Mouse (Mus musculus): ENCODE measurements around the gene AC124502.3. TPM values are rescaled to one million over a fixed set of nuclear protein-coding genes. Genes with fewer than 3 reads are reported as not detected.

The AC124502.3 gene
- polyA plus RNA-seq, 1 experiment from 2014 or later, result 0.54 TPM

GRCm38 (mm10) chr19:5089324-5089723 lies 50.6 kb downstream of the AC124502.3 start:
- 71% methylated on average over 4 of the region's 4 CpGs for WGBS (ENCODE audit: insufficient replicate concordance)
- no peak overlapping the region for H3K27ac ChIP-seq (replicated peaks)
- peaks cover 36% of the 10 kb centered on the region for H3K27me3 ChIP-seq
- H3K9me3 ChIP-seq (replicated peaks), result no peaks in the 10 kb centered on the region
- ATAC-seq (ENCODE audit: insufficient read depth), result no peak
- peaks cover 46% of the 10 kb centered on the region for H3K4me1 ChIP-seq (replicated peaks)
- H3K36me3 ChIP-seq (replicated peaks), result peaks cover 15% of the 10 kb centered on the region
- H3K4me2 ChIP-seq, result peak overlapping the region; percentile 93
- H3K9ac ChIP-seq, result peak overlapping the region; percentile 79; the same call in 1 of the 2 replicates
- peak overlapping the region; percentile 84 for H3K4me3 ChIP-seq (replicated peaks)

GRCm38 (mm10) chr19:5092083-5092482 lies 53.4 kb downstream of the AC124502.3 start:
- H3K4me3 ChIP-seq (replicated peaks), result no peak overlapping the region
- 76% methylated on average over 10 of the region's 10 CpGs for WGBS (ENCODE audit: insufficient replicate concordance)
- H3K36me3 ChIP-seq (replicated peaks), result peaks cover 15% of the 10 kb centered on the region
- no peak overlapping the region for H3K4me2 ChIP-seq
- ATAC-seq (ENCODE audit: insufficient read depth), result no peak
- peaks cover 36% of the 10 kb centered on the region for H3K27me3 ChIP-seq
- peaks cover 47% of the 10 kb centered on the region for H3K4me1 ChIP-seq (replicated peaks)
- H3K27ac ChIP-seq (replicated peaks), result no peak overlapping the region
- no peaks in the 10 kb centered on the region for H3K9me3 ChIP-seq (replicated peaks)
- H3K9ac ChIP-seq, result no peak overlapping the region

- H3K9ac ChIP-seq, result no peak overlapping the region
- H3K9me3 ChIP-seq (replicated peaks), result no peaks in the 10 kb centered on the region
- no peak overlapping the region for H3K4me2 ChIP-seq
- H3K27ac ChIP-seq (replicated peaks), result no peak overlapping the region
- 65% methylated on average over 12 of the region's 12 CpGs for WGBS (ENCODE audit: insufficient replicate concordance)
- H3K4me1 ChIP-seq (replicated peaks), result peaks cover 46% of the 10 kb centered on the region
- no peak overlapping the region for H3K4me3 ChIP-seq (replicated peaks)
- H3K36me3 ChIP-seq (replicated peaks), result peaks cover 15% of the 10 kb centered on the region
- H3K27me3 ChIP-seq, result peaks cover 36% of the 10 kb centered on the region
- ATAC-seq (ENCODE audit: insufficient read depth), result no peak
Measured at GRCm38 (mm10) chr19:5093481-5094242, 55.0 kb downstream of the AC124502.3 start.

GRCm38 (mm10) chr19:5094243-5094632 lies 55.5 kb downstream of the AC124502.3 start:
- Histone ChIP-seq H3K4me2 (no peak overlapping the region), H3K27me3 (peaks cover 36% of the 10 kb centered on the region), H3K36me3 (replicated peaks) (peaks cover 18% of the 10 kb centered on the region), H3K9ac (no peak overlapping the region), H3K9me3 (replicated peaks) (no peaks in the 10 kb centered on the region), H3K27ac (replicated peaks) (no peak overlapping the region), H3K4me1 (replicated peaks) (peaks cover 45% of the 10 kb centered on the region), H3K4me3 (replicated peaks) (no peak overlapping the region)
- ATAC-seq (ENCODE audit: insufficient read depth), result peak; percentile 32
- WGBS (ENCODE audit: insufficient replicate concordance), result under 1% methylated on average over 21 of the region's 21 CpGs

GRCm38 (mm10) chr19:5094746-5095417 lies 56.2 kb downstream of the AC124502.3 start:
- no peak overlapping the region for H3K27ac ChIP-seq (replicated peaks)
- H3K9ac ChIP-seq, result no peak overlapping the region
- no peaks in the 10 kb centered on the region for H3K9me3 ChIP-seq (replicated peaks)
- no peak overlapping the region for H3K4me3 ChIP-seq (replicated peaks)
- peaks cover 24% of the 10 kb centered on the region for H3K36me3 ChIP-seq (replicated peaks)
- 43% methylated on average over 11 of the region's 11 CpGs for WGBS (ENCODE audit: insufficient replicate concordance)
- ATAC-seq (ENCODE audit: insufficient read depth), result no peak
- H3K4me2 ChIP-seq, result no peak overlapping the region
- H3K27me3 ChIP-seq, result peaks cover 36% of the 10 kb centered on the region
- H3K4me1 ChIP-seq (replicated peaks), result peaks cover 41% of the 10 kb centered on the region

- 13% methylated on average over 9 of the region's 9 CpGs for WGBS (ENCODE audit: insufficient replicate concordance)
- ATAC-seq (ENCODE audit: insufficient read depth), result no peak
- H3K27me3 ChIP-seq, result peaks cover 36% of the 10 kb centered on the region
- H3K27ac ChIP-seq (replicated peaks), result no peak overlapping the region
- no peak overlapping the region for H3K4me2 ChIP-seq
- H3K4me1 ChIP-seq (replicated peaks), result peaks cover 41% of the 10 kb centered on the region
- no peak overlapping the region for H3K9ac ChIP-seq
- no peak overlapping the region for H3K4me3 ChIP-seq (replicated peaks)
- H3K36me3 ChIP-seq (replicated peaks), result peaks cover 29% of the 10 kb centered on the region
- H3K9me3 ChIP-seq (replicated peaks), result no peaks in the 10 kb centered on the region
Measured at GRCm38 (mm10) chr19:5095887-5096474, 57.3 kb downstream of the AC124502.3 start.

- Histone ChIP-seq H3K4me2 (peak overlapping the region; percentile 85), H3K9ac (peak overlapping the region; percentile 42; the same call in 1 of the 2 replicates), H3K4me1 (replicated peaks) (peaks cover 41% of the 10 kb centered on the region), H3K4me3 (replicated peaks) (peak overlapping the region; percentile 49), H3K27ac (replicated peaks) (no peak overlapping the region), H3K36me3 (replicated peaks) (peaks cover 37% of the 10 kb centered on the region), H3K27me3 (peaks cover 36% of the 10 kb centered on the region), H3K9me3 (replicated peaks) (no peaks in the 10 kb centered on the region)
- 10% methylated on average over 30 of the region's 31 CpGs for WGBS (ENCODE audit: insufficient replicate concordance)
- ATAC-seq (ENCODE audit: insufficient read depth), result no peak
Measured at GRCm38 (mm10) chr19:5097521-5098362, 59.1 kb downstream of the AC124502.3 start.

GRCm38 (mm10) chr19:5098363-5099143 lies 59.9 kb downstream of the AC124502.3 start, which contains the start of gene Cnih2:
Gene Cnih2 (minus strand): TSS chr19:5098521.
- ATAC-seq (ENCODE audit: insufficient read depth), result peak; percentile 58; the same call in 1 of the 2 replicates
- H3K27ac ChIP-seq (replicated peaks), result no peak within 1 kb of the TSS
- peak within 1 kb of the TSS; percentile 85 for H3K4me2 ChIP-seq
- H3K4me3 ChIP-seq (replicated peaks), result peak within 1 kb of the TSS; percentile 49
- peaks cover 45% of the 10 kb centered on the region for H3K36me3 ChIP-seq (replicated peaks)
- no peaks in the 10 kb centered on the region for H3K9me3 ChIP-seq (replicated peaks)
- peak within 1 kb of the TSS; percentile 42; the same call in 1 of the 2 replicates for H3K9ac ChIP-seq
- WGBS (ENCODE audit: insufficient replicate concordance), result 7% methylated on average over 44 of the region's 48 CpGs
- peaks cover 36% of the 10 kb centered on the region for H3K27me3 ChIP-seq
- peaks cover 39% of the 10 kb centered on the region for H3K4me1 ChIP-seq (replicated peaks)
